Mouse (Mus musculus) neural tube, embryonic 10.5 days (tissue): ENCODE results near the gene Kremen1.
A peak's percentile ranks its signal among the peaks of the same experiment; 100 is the strongest.

Source experiments
- DNase-seq: peaks from one replicate; pipeline ENCODE4 v3.0.0-alpha.2; 2017; ENCODE audit warnings: low spot score; ENCODE audit errors: extremely low spot score

Kremen1 gene

GRCm38 (mm10) chr11:5175866-5176265 lies 85.5 kb downstream of the Kremen1 start:
- no peak for DNase-seq

GRCm38 (mm10) chr11:5175141-5175540 lies 86.2 kb downstream of the Kremen1 start:
- no peak for DNase-seq

GRCm38 (mm10) chr11:5172861-5173260 lies 88.5 kb downstream of the Kremen1 start:
- no peak for DNase-seq

DNA sequence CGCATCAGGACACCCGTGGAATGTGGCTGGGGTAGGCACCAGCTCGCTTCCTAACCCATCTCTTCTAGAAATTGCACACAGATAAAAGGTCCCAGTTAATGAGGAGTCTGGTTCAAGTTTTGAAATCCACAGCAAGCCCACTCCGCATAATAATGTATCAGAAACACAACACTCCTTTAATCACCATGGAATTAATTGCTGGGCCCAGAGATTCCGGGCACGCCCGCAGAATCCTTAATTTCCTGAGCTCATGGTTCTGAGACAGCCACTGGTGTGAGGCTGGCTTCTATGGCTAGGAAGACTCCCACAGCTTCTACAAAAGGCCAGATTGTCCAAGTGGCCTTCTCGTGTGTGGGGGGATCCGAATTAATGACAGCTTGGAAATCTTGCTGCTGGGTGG lies 94.0 kb downstream of the Kremen1 start:
- no peak for DNase-seq

DNA sequence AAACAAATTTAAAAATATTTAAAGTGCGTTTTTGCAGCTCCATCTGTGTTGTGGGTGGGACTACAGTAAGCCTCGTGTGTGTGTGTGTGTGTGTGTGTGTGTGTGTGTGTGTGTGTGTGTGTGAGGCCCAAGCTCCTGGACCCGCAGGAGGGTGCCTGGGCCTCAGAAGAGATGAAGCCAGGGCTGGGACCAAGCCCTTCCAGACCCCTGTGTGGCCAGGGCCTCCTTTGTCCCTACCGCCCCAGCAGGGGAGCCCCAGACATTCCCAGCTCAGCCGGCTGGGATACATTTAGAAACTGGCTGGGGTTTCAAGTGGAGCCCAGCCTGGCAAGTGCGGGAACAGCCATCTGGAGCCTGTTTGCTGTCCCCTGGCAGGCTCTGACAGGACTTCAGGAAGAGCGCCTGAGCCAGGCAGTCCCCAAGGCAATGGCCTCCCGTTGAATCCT lies 95.9 kb downstream of the Kremen1 start:
- no peak for DNase-seq

GRCm38 (mm10) chr11:5164310-5164709 lies 97.0 kb downstream of the Kremen1 start:
- no peak for DNase-seq

DNA sequence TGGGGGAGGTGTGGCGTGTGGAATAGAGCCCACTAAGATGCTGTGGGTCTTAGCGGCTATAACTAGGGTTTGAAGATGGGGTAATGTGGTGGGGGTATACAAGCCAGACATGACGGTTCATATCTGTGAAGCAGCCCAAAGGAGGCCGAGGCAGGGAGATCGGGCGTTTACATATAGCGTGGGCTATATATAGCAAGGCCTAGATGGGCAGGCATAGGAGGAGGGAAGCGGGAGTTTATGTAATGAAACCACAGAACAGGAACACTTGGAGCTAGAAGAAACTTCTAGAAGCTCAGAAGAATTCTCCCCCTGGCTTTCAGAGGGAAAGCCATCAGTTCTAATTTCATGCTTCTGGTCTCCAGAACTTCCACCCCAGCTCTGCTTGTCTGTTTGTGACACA lies 97.9 kb downstream of the Kremen1 start:
- no peak for DNase-seq

DNA sequence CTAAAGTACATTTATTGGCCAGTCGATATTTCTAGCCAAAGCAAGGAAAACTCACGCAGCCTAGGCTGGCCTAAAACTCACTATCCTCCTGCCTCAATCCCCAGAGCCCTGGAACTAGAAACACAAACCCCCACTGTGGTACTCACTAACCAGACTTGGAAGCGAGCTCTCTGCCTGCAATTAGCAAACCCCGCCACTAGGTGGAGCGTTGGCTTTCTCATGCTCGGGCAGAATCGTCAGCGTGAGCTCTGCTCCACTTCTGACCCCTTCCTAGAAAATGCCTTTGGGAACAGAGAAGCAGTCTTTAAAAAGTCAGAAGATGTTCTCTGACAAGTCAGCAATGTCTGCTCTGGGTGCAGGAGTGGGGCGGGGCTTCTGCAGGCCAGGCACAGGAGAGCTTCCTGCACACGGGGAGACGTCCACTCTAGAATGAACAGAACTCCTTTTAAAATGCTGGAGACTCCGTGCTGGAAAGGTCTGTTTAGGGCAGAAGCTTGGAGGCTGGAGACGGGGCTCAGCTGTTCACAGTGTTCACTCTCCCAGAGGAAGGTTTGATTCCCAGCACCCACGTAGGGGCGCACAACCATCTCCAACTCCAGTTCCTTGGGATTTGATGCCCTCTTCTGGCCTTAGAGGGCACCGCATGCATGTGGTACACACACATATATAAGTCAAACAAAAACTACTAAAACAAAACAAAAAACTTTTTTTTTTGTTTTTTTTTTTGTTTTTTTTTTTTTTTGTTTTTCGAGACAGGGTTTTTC lies 100.5 kb downstream of the Kremen1 start:
- peak; percentile 42 for DNase-seq

DNA sequence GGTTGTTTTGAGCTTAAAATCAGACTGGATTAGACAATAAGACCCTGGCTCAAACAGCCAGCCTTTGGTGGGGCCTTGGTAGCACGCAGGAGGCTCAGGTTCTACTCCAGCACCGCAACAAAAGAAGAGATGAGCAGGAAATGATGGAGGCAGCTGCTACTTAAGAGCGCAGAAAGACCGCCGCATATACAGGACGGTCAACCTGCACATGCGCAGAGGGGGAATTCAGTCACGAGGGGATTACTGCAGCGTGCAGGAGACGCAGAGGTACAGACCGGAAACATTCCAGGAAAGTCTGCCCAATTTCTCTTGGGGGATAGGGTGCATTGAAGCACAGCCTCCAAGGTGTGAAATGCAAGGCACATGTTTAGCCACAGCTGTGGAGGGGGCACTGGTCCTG lies 103.3 kb downstream of the Kremen1 start:
- no peak for DNase-seq

GRCm38 (mm10) chr11:5154961-5155805 lies 106.2 kb downstream of the Kremen1 start:
- DNase-seq, result no peak

GRCm38 (mm10) chr11:5151680-5152337 lies 109.5 kb downstream of the Kremen1 start, which contains the start of gene Emid1:
Gene Emid1 (minus strand): TSS chr11:5152257.
- DNase-seq, result peak; percentile 71

DNA sequence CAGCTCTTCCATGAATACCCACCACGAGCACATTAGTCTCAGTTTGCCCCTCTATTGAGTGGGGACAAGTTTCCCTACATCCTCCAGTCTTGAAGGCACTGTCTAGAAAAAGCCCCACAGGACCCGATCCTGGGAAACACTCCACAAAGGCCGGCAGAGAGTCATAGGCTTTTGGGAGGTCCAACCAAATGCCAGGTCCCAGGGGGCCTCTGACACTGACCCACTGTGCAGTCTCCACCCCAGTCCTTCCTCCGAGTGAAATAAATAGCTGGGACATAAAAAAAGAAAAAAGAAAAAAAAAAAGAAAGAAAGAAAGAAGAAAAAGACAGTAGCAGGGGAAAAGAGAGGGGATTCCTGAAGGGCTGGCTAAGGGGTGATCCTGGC lies 110.1 kb downstream of the Kremen1 start:
- DNase-seq, result no peak

DNA sequence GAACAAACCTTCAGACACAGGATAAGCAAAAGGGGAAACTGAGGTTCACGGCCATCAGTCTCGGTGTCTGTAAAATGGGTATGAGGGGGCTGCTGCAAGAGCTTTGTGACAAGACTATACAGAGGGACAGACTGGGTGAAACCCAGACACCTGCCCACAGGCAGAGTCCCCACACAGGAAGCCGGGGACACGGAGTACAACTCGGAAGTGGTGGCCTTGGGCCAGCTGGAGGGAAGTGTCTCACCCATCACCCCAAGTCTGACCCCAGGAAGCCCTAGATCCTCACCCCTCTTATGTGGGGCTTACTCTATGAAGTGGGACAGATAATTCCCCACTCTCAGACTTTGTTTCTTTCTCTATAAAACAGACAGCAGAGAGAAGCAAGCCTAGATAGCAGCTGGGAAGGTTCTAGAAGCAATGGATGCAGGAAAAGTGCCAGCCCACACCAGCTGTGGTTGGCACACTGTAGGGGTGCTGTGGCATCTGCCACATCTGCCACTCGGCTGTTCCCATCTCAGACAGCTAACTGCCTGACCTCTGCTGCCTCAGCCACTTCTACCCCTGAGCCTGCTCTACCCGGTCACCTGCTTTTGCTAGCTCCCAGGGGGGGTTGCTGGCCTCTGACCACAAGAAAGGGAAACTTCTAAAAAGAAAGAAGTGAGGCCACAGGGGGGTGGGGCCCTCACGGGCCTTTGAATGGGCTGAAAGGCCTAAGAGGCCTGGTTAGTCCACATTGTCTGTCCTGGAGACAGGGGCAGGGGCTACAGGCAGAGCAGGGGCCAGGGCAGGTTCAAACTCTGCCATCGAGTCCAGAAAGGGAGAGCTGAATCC lies 110.7 kb downstream of the Kremen1 start:
- DNase-seq, result peak; percentile 45

GRCm38 (mm10) chr11:5149955-5150354 lies 111.4 kb downstream of the Kremen1 start:
- no peak for DNase-seq

DNA sequence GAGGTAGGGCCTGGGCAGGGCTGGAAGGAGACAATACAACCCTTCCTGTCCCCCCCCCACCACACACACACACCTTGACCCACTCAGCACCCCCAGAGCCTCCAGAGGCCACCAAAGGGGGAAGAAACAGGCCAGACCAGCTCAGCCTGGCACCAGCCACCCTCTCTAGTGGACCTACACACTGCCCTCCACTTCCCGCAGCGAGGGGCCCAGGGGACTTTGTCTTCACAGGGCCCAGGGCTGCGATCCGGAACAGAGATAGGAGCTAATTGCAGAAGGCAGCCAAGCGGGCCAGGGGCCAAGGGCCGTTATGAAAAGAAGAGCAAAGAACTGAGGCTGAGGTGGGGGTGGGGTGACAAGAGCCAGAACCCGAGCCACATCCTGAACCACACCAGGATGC lies 112.1 kb downstream of the Kremen1 start:
- no peak for DNase-seq

- no peak for DNase-seq
Observed at GRCm38 (mm10) chr11:5145600-5145999, 115.8 kb downstream of the Kremen1 start.

- no peak for DNase-seq
Observed at GRCm38 (mm10) chr11:5141965-5142364, 119.4 kb downstream of the Kremen1 start.
